Comparison of ENCODE assay signal across 8 mouse cellular contexts in genomic region chr17:56035216-56035615, GRCm38 (mm10). TPM values are rescaled to one million over a fixed set of nuclear protein-coding genes. Genes with fewer than 3 reads are reported as not detected.
A peak's percentile ranks its signal among the peaks of the same experiment; 100 is the strongest.
DNase-seq lines count a peak whose midpoint lies in the region; ATAC-seq lines count a peak whose summit lies in the region.

No protein-coding gene starts in this region.

- H3K9ac ChIP-seq in kidney, embryonic 14.5 days (ENCODE audit: low read depth, low read length) = peak overlapping the region; percentile 94
- H3K9ac ChIP-seq in hindbrain, embryonic 15.5 days = peak overlapping the region; percentile 98
- H3K9ac ChIP-seq in midbrain, embryonic 15.5 days = peak overlapping the region; percentile 0; the same call in 1 of the 2 replicates

- WGBS in kidney, embryonic 14.5 days = 54% methylated on average over 4 of the region's 4 CpGs
- WGBS in embryonic facial prominence, embryonic 10.5 days = 82% methylated on average over 4 of the region's 4 CpGs
- 84% methylated on average over 4 of the region's 4 CpGs for WGBS in hindbrain, embryonic 15.5 days
- 86% methylated on average over 4 of the region's 4 CpGs for WGBS in midbrain, embryonic 15.5 days

- DNase-seq in kidney, postnatal 4 days = no peak
- no peak for DNase-seq in embryonic facial prominence, embryonic 10.5 days (ENCODE audit: low spot score)
- no peak for DNase-seq in right cerebral cortex, adult 2 months (ENCODE audit: low spot score in 2 of 2)
- no peak for DNase-seq in thymus, adult 18-20 months
- DNase-seq in lung, postnatal 10 days = no peak

- H3K27me3 ChIP-seq in kidney, embryonic 14.5 days (ENCODE audit: control insufficient read depth, insufficient read depth, low read length) = no peaks in the 10 kb centered on the region
- H3K27me3 ChIP-seq in embryonic facial prominence, embryonic 10.5 days (replicated peaks; ENCODE audit: low read depth, poor library complexity, severe bottlenecking) = no peaks in the 10 kb centered on the region
- H3K27me3 ChIP-seq in hindbrain, embryonic 15.5 days = no peaks in the 10 kb centered on the region
- H3K27me3 ChIP-seq in midbrain, embryonic 15.5 days (replicated peaks) = no peaks in the 10 kb centered on the region

- peak overlapping the region; percentile 91 for H3K4me3 ChIP-seq in kidney, embryonic 14.5 days (ENCODE audit: low read length)
- H3K4me3 ChIP-seq in embryonic facial prominence, embryonic 10.5 days = peak overlapping the region; percentile 81
- H3K4me3 ChIP-seq in hindbrain, embryonic 15.5 days = peak overlapping the region; percentile 99
- H3K4me3 ChIP-seq in midbrain, embryonic 15.5 days = peak overlapping the region; percentile 97

- H3K27ac ChIP-seq in kidney, embryonic 14.5 days (ENCODE audit: low read depth, low read length) = no peak overlapping the region
- H3K27ac ChIP-seq in embryonic facial prominence, embryonic 10.5 days (replicated peaks) = no peak overlapping the region
- no peak overlapping the region for H3K27ac ChIP-seq in hindbrain, embryonic 15.5 days (replicated peaks)
- H3K27ac ChIP-seq in midbrain, embryonic 15.5 days = no peak overlapping the region

- ATAC-seq in kidney, embryonic 14.5 days (ENCODE audit: low FRiP score, low TSS enrichment) = no peak
- no peak for ATAC-seq in hindbrain, embryonic 15.5 days (ENCODE audit: low FRiP score, low read depth)
- no peak for ATAC-seq in midbrain, embryonic 15.5 days (replicated peaks)

- H3K4me1 ChIP-seq in kidney, embryonic 14.5 days (ENCODE audit: control insufficient read depth, insufficient read depth, low read length) = peaks cover 30% of the 10 kb centered on the region
- peaks cover 33% of the 10 kb centered on the region for H3K4me1 ChIP-seq in embryonic facial prominence, embryonic 10.5 days
- H3K4me1 ChIP-seq in hindbrain, embryonic 15.5 days (replicated peaks) = peaks cover 49% of the 10 kb centered on the region
- peaks cover 34% of the 10 kb centered on the region for H3K4me1 ChIP-seq in midbrain, embryonic 15.5 days

- H3K36me3 ChIP-seq in kidney, embryonic 14.5 days (ENCODE audit: control insufficient read depth, insufficient read depth, low read length) = peaks cover 19% of the 10 kb centered on the region
- peaks cover 47% of the 10 kb centered on the region for H3K36me3 ChIP-seq in embryonic facial prominence, embryonic 10.5 days (replicated peaks)
- H3K36me3 ChIP-seq in hindbrain, embryonic 15.5 days = peaks cover 6% of the 10 kb centered on the region; the same call in 1 of the 2 replicates
- H3K36me3 ChIP-seq in midbrain, embryonic 15.5 days (replicated peaks) = no peaks in the 10 kb centered on the region

- H3K9me3 ChIP-seq in kidney, embryonic 14.5 days (ENCODE audit: control insufficient read depth, low read length) = no peaks in the 10 kb centered on the region
- no peaks in the 10 kb centered on the region for H3K9me3 ChIP-seq in embryonic facial prominence, embryonic 10.5 days
- no peaks in the 10 kb centered on the region for H3K9me3 ChIP-seq in hindbrain, embryonic 15.5 days
- no peaks in the 10 kb centered on the region for H3K9me3 ChIP-seq in midbrain, embryonic 15.5 days

- H3K4me2 ChIP-seq in kidney, embryonic 14.5 days (replicated peaks; ENCODE audit: low read depth, low read length) = peak overlapping the region; percentile 70
- H3K4me2 ChIP-seq in hindbrain, embryonic 15.5 days = peak overlapping the region; percentile 62
- peak overlapping the region; percentile 69 for H3K4me2 ChIP-seq in midbrain, embryonic 15.5 days

RNA-seq across cellular contexts. Expression of gene Sh3gl1, which starts 1.2 kb away (rescaled TPM):
- 145 and 155 TPM in 2 replicates for polyA plus RNA-seq in kidney, embryonic 14.5 days (2014; fragmentation: Nextera tagmentation; extraction: Ambion mirVana)
- polyA plus RNA-seq in embryonic facial prominence, embryonic 10.5 days (2016; fragmentation: Nextera tagmentation; extraction: Ambion mirVana) = 170 and 173 TPM in 2 replicates
- polyA plus RNA-seq in hindbrain, embryonic 15.5 days (2015; fragmentation: Nextera tagmentation; extraction: Ambion mirVana) = 108 and 111 TPM in 2 replicates
- polyA plus RNA-seq in midbrain, embryonic 15.5 days (2015; fragmentation: Nextera tagmentation; extraction: Ambion mirVana) = 117 and 119 TPM in 2 replicates

RNA-seq across cellular contexts. Expression of gene Chaf1a, which starts 5.0 kb away (rescaled TPM):
- polyA plus RNA-seq in kidney, embryonic 14.5 days (2014; fragmentation: Nextera tagmentation; extraction: Ambion mirVana) = 14.1 and 25.4 TPM in 2 replicates
- 50.7 and 52.3 TPM in 2 replicates for polyA plus RNA-seq in embryonic facial prominence, embryonic 10.5 days (2016; fragmentation: Nextera tagmentation; extraction: Ambion mirVana)
- polyA plus RNA-seq in hindbrain, embryonic 15.5 days (2015; fragmentation: Nextera tagmentation; extraction: Ambion mirVana) = 7.6 and 7.8 TPM in 2 replicates
- 5.0 and 5.5 TPM in 2 replicates for polyA plus RNA-seq in midbrain, embryonic 15.5 days (2015; fragmentation: Nextera tagmentation; extraction: Ambion mirVana)

RNA-seq across cellular contexts. Expression of gene Mpnd, which starts 29.7 kb away (rescaled TPM):
- polyA plus RNA-seq in kidney, embryonic 14.5 days (2014; fragmentation: Nextera tagmentation; extraction: Ambion mirVana) = 110 and 112 TPM in 2 replicates
- polyA plus RNA-seq in embryonic facial prominence, embryonic 10.5 days (2016; fragmentation: Nextera tagmentation; extraction: Ambion mirVana) = 126 and 135 TPM in 2 replicates
- 145 and 149 TPM in 2 replicates for polyA plus RNA-seq in hindbrain, embryonic 15.5 days (2015; fragmentation: Nextera tagmentation; extraction: Ambion mirVana)
- 152 and 167 TPM in 2 replicates for polyA plus RNA-seq in midbrain, embryonic 15.5 days (2015; fragmentation: Nextera tagmentation; extraction: Ambion mirVana)

RNA-seq across cellular contexts. Expression of gene Stap2, which starts 29.8 kb away (rescaled TPM):
- polyA plus RNA-seq in kidney, embryonic 14.5 days (2014; fragmentation: Nextera tagmentation; extraction: Ambion mirVana) = 13.7 and 14.6 TPM in 2 replicates
- 8.2 and 8.8 TPM in 2 replicates for polyA plus RNA-seq in embryonic facial prominence, embryonic 10.5 days (2016; fragmentation: Nextera tagmentation; extraction: Ambion mirVana)
- polyA plus RNA-seq in hindbrain, embryonic 15.5 days (2015; fragmentation: Nextera tagmentation; extraction: Ambion mirVana) = 6.2 and 6.5 TPM in 2 replicates
- polyA plus RNA-seq in midbrain, embryonic 15.5 days (2015; fragmentation: Nextera tagmentation; extraction: Ambion mirVana) = 5.8 and 6.0 TPM in 2 replicates

RNA-seq across cellular contexts. Expression of gene Ubxn6, which starts 39.6 kb away (rescaled TPM):
- 34.4 and 42.8 TPM in 2 replicates for polyA plus RNA-seq in kidney, embryonic 14.5 days (2014; fragmentation: Nextera tagmentation; extraction: Ambion mirVana)
- polyA plus RNA-seq in embryonic facial prominence, embryonic 10.5 days (2016; fragmentation: Nextera tagmentation; extraction: Ambion mirVana) = 35.0 and 36.8 TPM in 2 replicates
- 76.1 and 77.1 TPM in 2 replicates for polyA plus RNA-seq in hindbrain, embryonic 15.5 days (2015; fragmentation: Nextera tagmentation; extraction: Ambion mirVana)
- polyA plus RNA-seq in midbrain, embryonic 15.5 days (2015; fragmentation: Nextera tagmentation; extraction: Ambion mirVana) = 80.2 and 85.2 TPM in 2 replicates

Comparison
In these comparisons a context has a peak if more than half of its experiments do, and no peak if none do; other contexts are left out.
1. H3K9ac ChIP-seq: peak in every context shown above with its lines; median percentile 98 in hindbrain, embryonic 15.5 days; 94 in kidney, embryonic 14.5 days; 0 in midbrain, embryonic 15.5 days.